ENCODE assay signal across 12 mouse cellular contexts in the genomic region with DNA sequence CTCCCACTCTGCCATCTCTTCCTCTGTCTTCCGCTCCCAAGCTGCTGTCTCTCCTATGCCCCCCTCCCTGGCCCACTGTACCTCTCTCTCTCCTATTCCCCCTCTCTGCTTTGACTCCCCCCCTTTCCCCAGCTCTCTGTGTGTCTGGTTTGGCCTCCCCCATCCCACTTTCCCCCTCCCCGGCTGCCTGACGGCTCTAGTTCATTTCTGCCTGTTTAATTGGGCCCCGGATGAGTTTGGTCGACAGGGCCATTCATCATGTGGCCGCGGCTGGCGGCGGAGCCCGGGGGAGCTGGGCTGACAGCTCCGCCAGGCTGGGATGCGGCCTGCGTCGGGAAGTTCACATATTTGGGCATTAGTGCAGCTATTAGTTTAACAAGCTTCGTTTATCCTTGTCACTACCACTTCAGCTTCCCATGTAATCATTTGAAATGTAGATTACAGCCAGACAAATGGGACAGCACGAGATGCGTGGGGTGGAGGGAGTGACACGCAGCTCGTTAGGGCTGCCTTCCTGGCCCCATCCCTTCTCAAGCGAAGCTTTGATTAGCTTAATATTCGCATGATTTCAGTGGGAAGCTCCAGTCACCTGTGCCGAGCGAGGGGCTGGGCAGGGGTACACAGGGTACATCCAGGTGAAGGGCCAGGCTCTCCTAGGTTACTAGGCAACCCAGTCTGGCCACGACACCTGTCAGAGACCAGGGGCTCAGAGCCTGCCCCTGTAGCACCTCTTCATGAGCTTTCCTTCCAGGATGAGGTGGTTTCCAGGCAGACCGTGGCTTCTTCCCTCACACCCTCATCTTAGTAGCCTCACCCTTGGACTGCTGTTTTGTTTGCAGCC.
DNase-seq lines count a peak whose midpoint lies in the region; ATAC-seq and TF ChIP-seq lines count a peak whose summit lies in the region.
"Had no signal": no experiment of that assay in that cellular context is flagged by ENCODE, and none has a peak within 500 bp of the region (broad histone marks: within the 10 kb centered on the region; RNA-seq: fewer than 3 reads in every experiment).

No protein-coding gene starts in this region.

- no peaks in the 10 kb centered on the region for H3K36me3 ChIP-seq in lung, embryonic 14.5 days (ENCODE audit: insufficient read depth)
- H3K36me3 ChIP-seq in forebrain, embryonic 12.5 days (replicated peaks), result no peaks in the 10 kb centered on the region
- no peaks in the 10 kb centered on the region for H3K36me3 ChIP-seq in limb, embryonic 11.5 days (ENCODE audit: control insufficient read depth, insufficient read depth, low read length)
- H3K36me3 ChIP-seq: embryonic facial prominence, embryonic 13.5 days; lung, embryonic 15.5 days had no signal

- TF ChIP-seq CTCF in lung, embryonic 14.5 days (IDR thresholded peaks at IDR 0.05; ENCODE audit: low read depth), result no peak

- 12% methylated on average over 25 of the region's 25 CpGs for WGBS in lung, embryonic 14.5 days
- 25% methylated on average over 25 of the region's 25 CpGs for WGBS in forebrain, embryonic 12.5 days
- 14% methylated on average over 25 of the region's 25 CpGs for WGBS in limb, embryonic 11.5 days

- ATAC-seq in lung, embryonic 14.5 days (ENCODE audit: insufficient read depth), result no peak
- peak; percentile 57 for ATAC-seq in forebrain, embryonic 12.5 days (ENCODE audit: low FRiP score)
- no peak for ATAC-seq in limb, embryonic 11.5 days (ENCODE audit: insufficient number of reproducible peaks, low FRiP score, low TSS enrichment, low read depth)

- H3K9ac ChIP-seq in lung, embryonic 14.5 days, result no peak overlapping the region
- no peak overlapping the region for H3K9ac ChIP-seq in forebrain, embryonic 12.5 days
- H3K9ac ChIP-seq in limb, embryonic 11.5 days (ENCODE audit: low read length), result no peak overlapping the region
- H3K9ac ChIP-seq: embryonic facial prominence, embryonic 13.5 days; lung, embryonic 15.5 days had no signal

- H3K4me2 ChIP-seq in lung, embryonic 14.5 days, result no peak overlapping the region
- H3K4me2 ChIP-seq in forebrain, embryonic 12.5 days, result peak overlapping the region; percentile 29
- H3K4me2 ChIP-seq in limb, embryonic 11.5 days (ENCODE audit: low read depth, severe bottlenecking), result no peak overlapping the region
- H3K4me2 ChIP-seq: embryonic facial prominence, embryonic 13.5 days; lung, embryonic 15.5 days had no signal

- no peaks in the 10 kb centered on the region for H3K4me1 ChIP-seq in lung, embryonic 14.5 days (ENCODE audit: insufficient read depth)
- peaks cover 11% of the 10 kb centered on the region for H3K4me1 ChIP-seq in forebrain, embryonic 12.5 days
- H3K4me1 ChIP-seq in limb, embryonic 11.5 days (ENCODE audit: control insufficient read depth, insufficient read depth, low read length), result no peaks in the 10 kb centered on the region
- H3K4me1 ChIP-seq: lung, embryonic 15.5 days had no signal

- peak; percentile 9 for DNase-seq in lung, embryonic 14.5 days
- DNase-seq in lung, postnatal 25 days (ENCODE audit: low spot score), result no peak
- DNase-seq in limb, embryonic 11.5 days (ENCODE audit: low spot score), result peak; percentile 27
- peak; percentile 80 for DNase-seq in retina, postnatal 1 day
- no peak for DNase-seq in spleen, postnatal 4 days (ENCODE audit: low spot score in 2 of 2)
- no peak for DNase-seq in adrenal gland, adult 18-20 months (ENCODE audit: low spot score in 2 of 2)
- DNase-seq: adrenal gland, postnatal 25 days; heart, adult 18-20 months; thymus, postnatal 25 days had no signal

- 0 out of 2 replicates have a peak, but pooled peaks cover 5% of the 10 kb centered on the region for H3K27me3 ChIP-seq in lung, embryonic 14.5 days (ENCODE audit: insufficient read depth, low read length)
- peaks cover 93% of the 10 kb centered on the region for H3K27me3 ChIP-seq in forebrain, embryonic 12.5 days
- peaks cover 8% of the 10 kb centered on the region for H3K27me3 ChIP-seq in limb, embryonic 11.5 days (ENCODE audit: control insufficient read depth, insufficient read depth, low read length)

- H3K4me3 ChIP-seq in lung, embryonic 14.5 days (ENCODE audit: low read depth, low read length), result no peak overlapping the region
- no peak overlapping the region for H3K4me3 ChIP-seq in forebrain, embryonic 12.5 days (replicated peaks)
- no peak overlapping the region for H3K4me3 ChIP-seq in limb, embryonic 11.5 days (ENCODE audit: low read depth, low read length)
- H3K4me3 ChIP-seq: embryonic facial prominence, embryonic 13.5 days; lung, embryonic 15.5 days had no signal

- no peaks in the 10 kb centered on the region for H3K9me3 ChIP-seq in lung, embryonic 14.5 days (ENCODE audit: low read depth, low read length)
- H3K9me3 ChIP-seq in forebrain, embryonic 12.5 days, result no peaks in the 10 kb centered on the region
- H3K9me3 ChIP-seq in limb, embryonic 11.5 days (ENCODE audit: control insufficient read depth, low read length), result no peaks in the 10 kb centered on the region
- H3K9me3 ChIP-seq: embryonic facial prominence, embryonic 13.5 days; lung, embryonic 15.5 days had no signal

- no peak overlapping the region for H3K27ac ChIP-seq in lung, embryonic 14.5 days (ENCODE audit: low read depth)
- H3K27ac ChIP-seq in forebrain, embryonic 12.5 days, result no peak overlapping the region
- H3K27ac ChIP-seq in limb, embryonic 11.5 days (replicated peaks; ENCODE audit: low read depth, low read length), result no peak overlapping the region
- H3K27ac ChIP-seq: embryonic facial prominence, embryonic 13.5 days; lung, embryonic 15.5 days had no signal

Comparison
In these comparisons a context has a peak if more than half of its experiments do, and no peak if none do; other contexts are left out.
1. DNase-seq: peak in lung, embryonic 14.5 days (single experiment), limb, embryonic 11.5 days (single experiment) and retina, postnatal 1 day (single experiment); none in lung, postnatal 25 days (single experiment), spleen, postnatal 4 days (0 of 2) and adrenal gland, adult 18-20 months (0 of 2).